Mouse (Mus musculus) B cell, adult 2 months (primary cell): Measurements from ENCODE around the gene 9330182O14Rik.

Experiments
- DNase-seq, 2 experiments: peaks; one replicate each; pipeline ENCODE4 v3.0.0; 2022

9330182O14Rik gene

DNA sequence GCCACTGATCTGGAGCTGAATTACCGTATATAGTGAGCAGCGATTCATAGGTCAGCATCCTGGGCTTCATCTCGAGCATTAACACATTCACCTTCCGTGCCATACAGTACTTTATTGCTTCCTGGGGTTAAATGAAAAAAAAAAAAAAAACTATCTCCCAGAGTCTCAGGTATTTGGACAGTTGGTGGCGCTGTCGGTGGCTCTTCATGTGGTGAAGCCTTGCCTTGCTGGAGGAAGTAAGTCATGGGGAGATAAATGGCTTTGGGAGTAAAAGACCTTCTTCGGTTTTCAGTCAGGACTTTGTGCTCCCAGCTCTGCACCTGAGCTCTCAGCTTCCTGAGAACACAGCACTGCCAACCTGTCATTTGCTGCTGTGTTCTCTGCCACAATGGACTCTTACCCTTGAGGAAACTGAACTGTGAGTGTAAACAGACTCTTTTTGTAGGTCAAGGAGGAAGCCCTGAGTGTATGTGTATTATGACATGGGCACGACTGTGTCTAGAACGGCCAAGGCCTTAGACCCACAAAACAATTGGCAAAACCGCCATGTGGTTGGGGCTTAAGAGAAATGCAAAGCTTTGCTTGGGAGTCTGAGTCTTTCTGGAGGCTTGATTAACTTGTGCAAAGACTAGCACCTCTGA, at the start of gene 9330182O14Rik:
Gene 9330182O14Rik, plus strand, starts transcription at position 214 of the 641 bp plus-strand sequence.
- no peak for DNase-seq

DNA sequence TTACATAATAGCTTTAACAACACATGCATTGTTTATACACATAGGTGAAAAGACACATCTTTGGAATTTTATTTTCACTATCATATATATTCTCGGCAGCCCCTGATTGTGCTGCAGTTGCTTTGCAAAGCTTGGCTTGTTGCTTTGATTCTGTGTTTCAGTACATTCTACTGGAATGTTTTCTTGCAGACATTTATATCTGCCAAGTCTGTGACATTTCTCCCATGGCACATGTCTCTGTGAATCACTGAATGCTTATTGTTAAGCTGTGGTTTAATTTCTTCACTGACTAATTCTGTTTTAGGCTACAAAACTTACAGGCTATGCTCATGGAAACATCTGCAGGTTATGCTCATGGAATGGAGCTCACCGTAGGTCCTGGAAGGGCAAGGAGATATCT, 30.9 kb upstream of the 9330182O14Rik start:
- DNase-seq = no peak

DNA sequence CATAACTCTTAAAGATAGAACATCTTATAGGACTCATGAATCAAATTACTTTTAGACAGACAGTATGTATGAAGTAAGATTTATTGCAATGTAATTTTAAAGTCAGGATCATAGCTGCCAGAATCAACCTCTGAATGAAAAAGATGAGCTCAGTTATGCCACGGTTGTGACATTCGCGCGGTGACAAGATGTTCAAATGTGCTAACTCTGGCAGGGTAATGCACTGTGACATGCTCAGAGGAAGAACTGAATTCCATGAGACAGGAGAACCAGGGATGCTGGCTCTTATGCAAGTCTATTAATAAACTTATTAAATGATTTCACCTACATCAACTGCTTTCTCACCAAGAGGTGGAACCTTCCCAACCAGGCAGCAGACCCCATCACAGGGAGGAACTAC, 28.5 kb upstream of the 9330182O14Rik start:
- DNase-seq = no peak

DNA sequence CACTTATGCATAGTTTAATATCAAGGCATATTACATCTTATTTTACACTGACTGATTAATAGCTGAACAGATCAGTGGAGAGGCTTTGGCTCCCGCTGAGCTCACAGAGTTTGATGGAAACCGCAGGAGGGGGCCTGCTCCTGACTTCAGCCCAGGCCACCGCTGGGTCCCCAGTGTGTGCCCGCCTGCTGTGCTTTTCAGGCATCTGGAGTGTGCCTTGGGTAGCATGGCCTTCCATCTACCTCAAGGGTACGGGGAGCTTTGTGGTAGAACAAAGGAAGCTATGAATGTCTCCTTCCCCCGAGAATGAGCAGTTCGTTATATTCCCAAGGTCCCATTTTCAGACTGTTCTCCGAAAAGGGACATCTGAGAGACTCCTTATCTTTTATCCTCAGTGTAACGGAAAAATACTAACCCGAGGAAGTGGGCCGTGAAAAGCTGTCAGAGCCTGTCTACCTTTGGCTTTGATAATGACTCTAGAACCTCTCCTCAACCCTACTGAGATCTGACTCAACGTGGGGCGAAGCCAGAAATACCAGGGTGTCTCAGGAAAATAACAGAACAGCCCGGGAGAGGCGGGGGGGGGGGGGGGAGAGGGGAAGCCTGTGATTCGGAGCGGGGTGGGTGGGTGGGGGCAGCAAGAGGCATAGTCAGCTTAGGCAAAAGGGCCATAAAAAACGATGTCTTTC, 20.1 kb upstream of the 9330182O14Rik start:
- DNase-seq = no peak

DNA sequence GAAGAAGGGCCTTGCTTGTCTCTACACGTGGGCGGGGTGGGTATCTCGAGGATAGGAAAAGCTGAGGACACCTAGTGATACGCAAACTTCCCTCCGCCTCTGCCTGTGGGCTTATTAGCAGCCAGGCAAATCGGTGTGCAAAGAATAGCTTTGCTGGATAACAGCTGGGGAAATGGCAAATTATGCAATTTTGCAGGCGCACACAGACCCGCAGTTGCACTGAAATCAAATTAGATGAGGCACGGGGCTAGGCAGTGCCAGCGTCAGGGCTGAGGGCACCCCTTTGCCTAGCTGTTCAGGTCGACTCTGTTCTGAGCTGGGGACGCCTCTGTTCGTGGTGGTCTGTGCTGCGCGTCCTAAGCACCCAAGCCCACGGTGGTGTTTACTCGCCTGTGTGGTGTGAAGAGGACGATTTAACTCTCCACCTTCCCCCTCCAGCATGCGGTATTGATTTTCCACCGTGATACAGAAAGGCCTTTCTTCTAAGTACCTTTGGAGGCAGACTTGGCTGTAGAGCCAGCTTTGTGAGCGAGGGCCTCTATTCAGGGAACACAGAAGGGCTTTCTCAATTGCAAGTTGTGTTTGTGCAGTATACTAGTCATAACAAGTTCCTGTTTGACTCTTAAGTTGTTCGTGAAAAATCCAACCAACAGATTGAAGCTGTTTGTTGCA, 19.4 kb upstream of the 9330182O14Rik start:
- DNase-seq = no peak

DNA sequence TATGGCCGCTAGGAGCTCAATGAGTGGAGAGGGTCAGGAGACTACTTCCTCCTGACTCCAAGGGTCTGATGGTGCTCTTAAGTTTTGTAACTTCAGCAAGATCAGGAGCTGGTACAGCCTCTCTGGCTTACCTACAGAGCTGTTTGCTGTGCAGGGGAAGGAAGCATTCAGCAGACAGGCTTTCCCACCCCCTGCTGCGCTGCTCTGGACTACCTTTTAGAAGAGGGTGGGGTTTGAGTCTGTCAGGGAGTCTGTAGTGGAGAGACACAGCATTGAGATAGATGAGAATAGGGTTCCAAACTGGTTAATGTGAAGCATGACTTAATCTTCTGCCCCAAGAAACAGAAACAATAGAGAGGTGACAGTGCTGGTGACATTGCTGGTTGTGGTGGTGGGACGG, 17.8 kb upstream of the 9330182O14Rik start:
- no peak for DNase-seq

DNA sequence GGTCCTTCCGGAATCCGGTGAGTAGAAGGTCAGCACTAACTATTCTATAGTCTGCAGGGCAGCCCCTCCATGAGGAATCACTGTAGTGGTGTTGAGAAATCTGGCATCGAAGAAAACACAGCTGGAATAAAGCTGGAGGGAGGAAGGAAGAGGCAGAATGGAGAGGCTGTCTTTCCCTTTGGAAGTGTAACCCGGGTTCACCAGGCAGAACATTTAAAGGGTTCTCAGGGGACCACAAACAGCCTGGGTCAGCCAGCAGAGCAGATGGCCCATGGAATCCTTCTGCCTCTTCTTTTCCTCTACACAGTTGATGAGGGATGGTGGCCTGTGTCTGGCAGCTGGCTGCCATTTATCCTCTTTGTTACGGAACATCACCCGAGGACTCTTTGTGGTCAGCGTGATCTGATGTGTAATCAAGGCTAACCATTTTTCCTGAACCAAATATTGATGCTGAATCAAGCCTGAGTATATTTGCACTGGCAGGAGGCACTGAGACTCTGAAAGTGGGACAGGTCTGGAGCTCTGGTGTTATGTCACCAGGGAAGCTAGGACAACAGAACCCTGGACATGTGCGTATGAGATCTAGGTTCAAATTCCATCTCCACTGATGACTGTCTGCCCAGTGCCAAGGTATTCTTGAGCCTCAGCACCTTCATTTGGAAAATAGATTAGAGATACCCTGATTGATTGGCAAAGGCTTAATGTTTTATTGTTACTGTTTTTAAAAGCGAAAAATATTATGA, 9.8 kb upstream of the 9330182O14Rik start:
- DNase-seq = no peak

DNA sequence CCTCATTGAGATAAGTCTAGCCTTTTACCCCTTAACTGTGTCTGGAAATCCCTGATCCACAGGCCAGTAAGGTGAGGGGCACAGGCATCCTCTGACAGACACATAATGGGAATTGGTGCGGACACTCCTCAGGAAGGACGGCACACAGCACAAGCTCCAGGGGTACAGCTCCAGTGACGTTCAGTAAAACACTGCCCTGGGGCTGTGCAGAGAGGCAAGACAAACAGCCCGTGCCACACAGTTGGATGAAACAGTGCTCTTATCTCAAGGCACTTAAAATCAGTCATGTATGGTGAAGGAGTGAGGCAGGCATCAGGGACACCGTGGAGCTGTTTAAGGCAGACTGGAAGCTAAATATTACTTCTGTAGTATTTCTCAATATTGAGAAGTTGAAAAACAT, 4.7 kb upstream of the 9330182O14Rik start:
- DNase-seq = no peak

DNA sequence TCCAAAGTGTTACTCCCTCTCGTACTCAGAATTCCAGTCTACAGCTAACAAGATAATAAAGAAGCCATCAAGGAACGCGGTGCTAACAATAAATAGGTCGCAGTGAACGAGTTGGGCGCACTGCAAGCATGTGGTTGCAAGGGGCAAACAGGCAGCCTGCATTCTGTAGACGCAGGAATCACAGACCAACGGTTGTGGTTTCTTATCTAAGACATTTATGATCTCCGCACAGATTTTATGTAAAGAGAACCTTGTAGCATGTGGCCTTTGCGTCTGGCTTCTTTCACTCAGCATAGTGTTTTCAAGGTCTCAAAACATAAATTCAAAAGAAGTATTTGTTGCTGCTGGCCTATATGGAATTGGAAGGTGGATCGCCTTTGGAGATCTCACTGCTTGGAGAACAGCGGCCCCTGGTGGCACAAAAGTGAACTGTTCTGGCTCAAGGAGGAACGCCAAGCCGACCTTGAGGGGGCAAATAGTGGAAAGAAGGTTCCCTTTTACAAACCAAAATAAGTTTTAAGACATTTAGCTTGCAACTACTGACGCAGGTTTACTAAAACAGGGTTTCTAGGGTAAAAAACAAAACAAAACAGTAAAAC, 3.2 kb upstream of the 9330182O14Rik start:
- peak; percentile 56 to 57 for DNase-seq

DNA sequence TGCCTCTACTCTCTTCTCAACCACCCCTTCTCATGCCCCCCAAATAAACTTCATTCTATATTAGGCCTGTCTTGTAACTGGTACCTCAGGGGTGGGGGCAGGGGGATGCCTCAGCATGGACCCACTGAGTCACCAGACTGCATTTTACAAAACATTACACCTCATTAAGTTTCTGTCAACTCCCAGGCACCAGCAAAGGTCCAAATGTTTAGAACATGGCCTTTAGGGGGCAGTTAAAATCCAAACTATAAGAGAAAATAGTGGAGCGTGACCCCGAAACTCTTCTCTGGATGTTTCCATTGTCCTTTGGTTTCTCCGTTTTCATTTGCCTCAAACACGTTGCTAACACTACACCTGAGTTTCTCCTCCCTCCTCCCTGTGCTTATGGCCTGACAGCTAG, 1.8 kb upstream of the 9330182O14Rik start:
- DNase-seq = no peak

DNA sequence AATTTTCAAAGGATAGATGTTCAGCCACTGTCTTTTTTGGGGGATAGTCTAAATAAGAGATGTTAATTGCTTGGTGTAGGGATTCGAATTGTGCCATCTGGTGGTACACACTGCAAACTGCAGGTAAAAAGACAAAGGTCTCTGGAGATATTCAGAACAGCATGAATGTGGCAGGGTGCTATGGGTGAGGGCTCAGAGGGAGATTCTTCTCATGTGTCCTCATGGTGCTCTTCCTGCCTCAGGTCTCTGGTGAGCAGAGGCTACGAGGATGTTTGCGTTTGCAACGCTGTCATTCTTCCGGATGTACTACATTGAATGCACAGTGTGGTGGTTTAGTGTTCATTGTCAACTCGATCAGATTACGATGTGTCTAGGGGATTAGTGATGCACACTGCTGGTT, 10.1 kb downstream of the 9330182O14Rik start:
- no peak for DNase-seq

DNA sequence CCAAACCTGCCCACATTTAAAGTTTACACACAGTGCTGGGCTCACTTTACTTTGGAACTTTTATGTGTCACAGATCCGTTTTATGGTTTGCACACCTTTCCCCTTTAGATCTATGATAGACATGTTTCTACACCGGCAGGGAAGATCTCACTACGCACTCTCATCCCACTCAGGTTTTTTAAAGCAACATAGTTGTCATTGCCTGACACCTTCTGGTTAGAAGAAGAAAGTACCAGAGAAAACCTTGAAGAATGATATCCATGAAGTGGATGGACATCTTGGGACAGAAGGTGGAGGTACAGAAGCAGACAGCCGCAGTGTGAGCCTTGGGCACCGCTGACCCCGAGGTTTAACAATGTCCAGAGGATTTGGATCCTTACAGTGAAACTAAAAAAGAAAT, 23.5 kb downstream of the 9330182O14Rik start:
- DNase-seq = no peak

DNA sequence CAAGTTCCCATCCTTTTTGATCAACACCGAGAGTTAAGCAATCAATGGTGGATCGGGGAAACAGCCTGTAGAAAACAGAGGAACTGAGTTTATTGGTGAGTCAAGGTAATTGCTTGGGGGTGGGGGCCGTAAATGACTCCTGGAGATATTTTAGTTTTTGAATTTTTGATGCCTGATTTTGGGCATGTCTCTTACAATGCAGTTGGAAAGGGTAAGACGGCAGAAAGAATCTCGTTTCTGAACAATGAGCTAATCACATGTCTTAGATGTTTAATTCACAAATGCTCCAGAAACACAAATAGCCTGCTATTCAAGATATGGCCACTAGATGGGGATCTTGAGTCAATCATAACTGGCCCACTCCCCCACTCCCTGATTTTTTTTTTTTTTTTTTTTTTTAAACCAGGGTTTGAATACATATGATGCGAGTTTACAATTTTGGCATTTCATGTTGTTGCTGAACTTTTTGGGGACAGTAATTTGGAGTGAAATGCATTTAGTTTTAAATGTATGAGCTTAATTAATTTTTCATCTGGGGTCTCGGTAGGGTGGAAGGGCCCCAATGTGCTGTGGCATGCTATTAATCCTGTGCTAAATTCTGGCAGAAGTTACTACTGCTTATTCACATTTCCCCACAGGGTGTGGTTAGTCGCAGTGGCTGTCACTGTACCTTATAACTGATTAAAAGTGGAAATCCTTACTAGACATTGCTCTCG, 32.6 kb downstream of the 9330182O14Rik start:
- DNase-seq = peak; percentile 19 to 36

DNA sequence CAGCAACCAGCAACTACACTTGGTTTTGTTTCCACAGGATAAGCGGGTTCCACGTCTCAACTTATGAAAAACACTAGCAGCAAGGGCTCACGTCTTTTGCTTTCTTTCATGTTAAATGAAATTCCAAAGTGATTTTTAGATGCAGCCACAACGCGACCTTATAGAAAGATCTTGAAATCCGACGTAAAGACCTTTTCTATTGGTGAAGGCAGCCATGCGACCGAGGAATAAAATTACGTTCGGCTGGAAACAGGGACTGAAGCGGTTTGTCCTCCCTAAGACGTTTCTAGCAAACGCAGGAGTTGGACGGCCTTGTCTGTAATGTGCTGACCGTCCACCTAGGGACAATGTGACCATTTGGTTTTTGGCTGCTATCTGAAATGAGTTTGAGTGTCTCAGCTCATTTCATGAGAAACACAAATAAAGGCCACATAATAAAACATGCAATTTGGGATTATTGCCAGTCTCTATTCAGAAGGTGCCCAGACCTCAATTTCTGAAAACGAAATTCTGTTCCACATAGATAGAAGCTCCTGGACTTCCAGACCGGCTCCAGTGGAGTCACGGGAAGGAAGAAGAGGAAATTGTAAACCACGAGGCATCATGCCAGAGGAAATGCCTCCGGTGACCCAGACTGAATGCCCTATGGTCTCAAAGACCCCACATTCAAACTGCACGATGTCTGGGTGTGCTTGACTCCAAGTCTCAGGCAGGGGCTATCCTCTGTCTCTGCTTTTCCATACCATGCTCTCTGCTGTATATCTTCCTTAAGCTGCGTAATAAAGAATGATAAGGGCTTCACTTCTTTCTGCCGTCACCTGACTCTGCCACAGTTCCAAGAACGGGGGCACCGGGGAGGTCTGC, 33.3 kb downstream of the 9330182O14Rik start:
- DNase-seq = no peak

DNA sequence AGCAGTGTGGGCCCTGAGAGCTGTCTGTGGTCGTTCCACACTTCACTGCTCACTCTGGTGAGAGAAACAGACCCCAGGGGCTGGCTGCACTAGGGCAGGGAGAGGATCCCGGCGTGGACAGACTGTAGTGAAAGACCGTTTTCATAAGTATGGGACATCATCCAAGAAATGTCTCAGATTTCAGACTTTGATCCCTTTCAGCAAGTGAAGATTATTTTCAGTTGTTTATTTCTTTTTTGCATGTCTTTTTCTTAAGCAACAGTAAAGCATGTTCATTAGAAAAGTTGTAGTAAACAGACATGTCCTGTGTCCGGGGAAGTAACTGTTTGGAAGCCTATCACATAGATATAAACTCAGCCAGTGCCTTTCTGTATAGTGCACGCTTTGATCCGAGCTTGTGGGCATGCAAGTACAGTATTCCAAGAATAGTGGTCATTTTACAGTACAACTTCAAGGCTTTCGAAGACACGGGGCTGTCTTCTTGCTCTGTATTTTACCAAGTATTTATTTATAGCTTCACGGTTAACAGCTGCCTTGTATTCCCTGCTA, 34.0 kb downstream of the 9330182O14Rik start:
- no peak for DNase-seq

DNA sequence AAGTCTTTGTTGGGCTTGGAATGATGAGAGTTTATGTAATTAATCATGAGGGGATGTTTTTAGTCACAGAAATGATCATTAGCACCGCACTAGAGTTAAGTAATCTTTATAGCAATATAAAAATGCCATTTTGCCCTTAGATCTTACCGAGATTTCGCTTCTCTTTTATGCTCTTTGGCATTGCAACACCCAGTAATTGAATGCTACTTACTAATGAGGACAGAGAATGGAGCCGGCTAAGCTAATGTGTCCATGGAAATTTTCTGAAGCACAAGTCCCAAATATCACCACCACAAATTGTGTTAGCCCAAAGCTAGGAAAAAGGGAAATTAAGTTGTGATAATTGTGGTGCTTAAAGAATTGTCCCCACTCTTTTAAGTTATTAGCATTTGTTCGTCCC, 34.9 kb downstream of the 9330182O14Rik start:
- DNase-seq = no peak

DNA sequence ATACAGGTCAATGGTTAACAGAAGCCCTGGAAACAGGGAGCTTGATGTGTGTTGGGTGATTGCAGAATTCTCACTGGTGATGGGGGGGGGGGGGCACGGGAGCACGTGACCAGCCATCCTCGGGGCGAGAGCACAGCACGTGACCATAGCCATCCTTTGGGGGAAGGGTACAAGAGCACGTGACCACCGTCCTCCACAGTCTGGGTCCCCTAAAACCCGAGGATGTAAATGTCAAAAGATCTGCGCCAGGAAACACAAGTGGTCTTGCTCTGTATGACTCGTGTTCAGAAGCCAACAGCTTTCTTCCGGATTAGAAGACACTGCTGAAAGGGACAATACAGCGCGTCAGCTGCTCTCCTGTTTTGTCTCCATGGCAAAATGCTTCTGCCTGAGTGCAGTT, 35.5 kb downstream of the 9330182O14Rik start:
- no peak for DNase-seq

DNA sequence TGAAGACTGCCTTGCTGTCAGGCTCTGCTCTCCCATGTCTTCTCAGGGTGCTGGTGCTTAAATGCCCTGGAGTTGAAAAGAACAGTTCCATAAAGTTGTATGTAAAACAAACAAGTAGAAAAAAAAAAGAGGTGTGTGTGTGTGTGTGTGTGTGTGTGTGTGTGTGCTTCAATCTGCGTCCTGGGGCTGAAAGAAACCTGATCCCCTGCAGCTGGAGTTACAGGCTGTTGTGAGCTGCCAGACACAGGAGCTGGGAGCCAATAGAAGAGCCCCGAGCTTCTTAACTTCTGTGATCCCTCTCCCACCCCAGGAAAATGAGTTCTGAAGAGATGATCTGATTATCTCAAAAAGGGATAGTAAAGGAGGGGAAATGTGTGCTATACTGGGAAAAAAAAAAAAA, 45.3 kb downstream of the 9330182O14Rik start:
- no peak for DNase-seq

DNA sequence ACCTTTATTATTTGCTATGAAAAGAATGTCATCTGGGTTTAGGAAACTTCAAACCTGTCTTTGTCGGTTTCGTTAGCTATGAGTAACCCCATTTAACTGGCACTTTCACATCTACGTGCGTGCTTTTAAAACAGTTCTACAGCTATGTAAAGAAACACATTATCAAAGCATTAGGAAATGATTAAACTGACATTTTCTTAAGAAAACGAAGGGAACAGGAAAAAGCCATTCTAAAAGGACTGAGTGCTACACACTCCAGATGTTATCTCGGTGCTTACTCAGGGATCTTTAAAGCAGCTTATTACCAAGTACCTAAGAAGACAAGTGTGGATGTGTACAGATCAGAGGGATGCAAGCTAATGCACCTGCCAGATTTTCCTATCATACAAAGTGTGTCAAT, 52.9 kb downstream of the 9330182O14Rik start:
- DNase-seq = no peak
